Mouse (Mus musculus) kidney, postnatal 0 days (tissue): ENCODE measurements around the gene Mettl11b. TPM values are rescaled to one million over a fixed set of nuclear protein-coding genes. Genes with fewer than 3 reads are reported as not detected.

Experiments used
- ATAC-seq: fragments of 200-750 bp; cut with Nextera tagmentation; replicated peaks from 2 replicates; pipeline ENCODE4 v1.8.0; 2017; ENCODE audit warnings: low read depth, moderate number of reproducible peaks, moderate TSS enrichment, moderate library complexity; ENCODE audit not compliant: low FRiP score
- DNase-seq: peaks from one replicate; pipeline ENCODE4 v3.0.0-alpha.2; 2016; ENCODE audit warnings: low spot score
- H3K27ac ChIP-seq: fragments of 300-500 bp; sonication (generic); 2 replicates; pipeline ENCODE4 v1.5.1; 2014; ENCODE audit warnings: mild to moderate bottlenecking
- H3K27me3 ChIP-seq: fragments of 300-500 bp; sonication (generic); 2 replicates; pipeline ENCODE4 v1.6.1; 2014; ENCODE audit warnings: low read length, mixed read lengths; ENCODE audit not compliant: insufficient read depth
- H3K36me3 ChIP-seq: fragments of 300-500 bp; sonication (generic); 2 replicates; pipeline ENCODE4 v1.6.1; 2014; ENCODE audit warnings: low read length, mixed read lengths; ENCODE audit not compliant: insufficient read depth
- H3K4me1 ChIP-seq: fragments of 300-500 bp; sonication (generic); replicated peaks from 2 replicates; pipeline ENCODE4 v1.6.1; 2014; ENCODE audit warnings: antibody characterized with exemption, low read length, mixed read lengths; ENCODE audit not compliant: insufficient read depth
- H3K4me2 ChIP-seq: fragments of 300-500 bp; sonication (generic); 2 replicates; pipeline ENCODE4 v1.6.1; 2014; ENCODE audit warnings: mild to moderate bottlenecking, low read length, moderate library complexity, mixed read lengths
- H3K4me3 ChIP-seq: fragments of 300-500 bp; sonication (generic); replicated peaks from 2 replicates; pipeline ENCODE4 v1.5.1; 2014; ENCODE audit warnings: low read depth, low read length
- H3K9ac ChIP-seq: fragments of 300-500 bp; sonication (generic); 2 replicates; pipeline ENCODE4 v1.6.1; 2014; ENCODE audit warnings: low read depth, low read length
- H3K9me3 ChIP-seq: fragments of 300-500 bp; sonication (generic); replicated peaks from 2 replicates; pipeline ENCODE4 v1.6.1; 2016; ENCODE audit warnings: low read length, inconsistent platforms, mixed read lengths
- CTCF ChIP-seq: IDR thresholded peaks from 2 replicates; pipeline ENCODE4 v1.5.1; 2016; ENCODE audit warnings: antibody characterized with exemption, low read depth, mild to moderate bottlenecking, moderate library complexity
- WGBS: fragments of 180-500 bp; shearing (Covaris S2); extraction: QIAGEN DNeasy Blood & Tissue Kit; methylation state at CpG from one replicate; pipeline ENCODE4 v1.1.7; 2014; 5-methylcytosine and 5-hydroxymethylcytosine counted together
- polyA plus RNA-seq: library from polyadenylated mRNA; unstranded; fragments of >200 nt; fragmentation: Nextera tagmentation; extraction: Ambion mirVana; gene quantifications from 2 replicates; pipeline ENCODE4 v1.2.1, GENCODE M21; 2015

Gene Mettl11b
- polyA plus RNA-seq, 1 experiment from 2014 or later, result 0.18 TPM

- Histone ChIP-seq H3K36me3 (no peaks in the 10 kb centered on the region), H3K4me2 (no peak overlapping the region), H3K9ac (no peak overlapping the region), H3K27me3 (no peaks in the 10 kb centered on the region), H3K27ac (no peak overlapping the region), H3K4me3 (no peak overlapping the region), H3K4me1 (no peaks in the 10 kb centered on the region), H3K9me3 (no peaks in the 10 kb centered on the region)
- DNase-seq (no peak), ATAC-seq (no peak)
- no peak for TF ChIP-seq CTCF
- WGBS, result 31% methylated on average over 1 of the region's 1 CpGs
These were observed 1.1 kb downstream of the Mettl11b start for GRCm38 (mm10) chr1:163723913-163724312.

- no peak overlapping the region for H3K9ac ChIP-seq
- H3K36me3 ChIP-seq, result no peaks in the 10 kb centered on the region
- WGBS, result 32% methylated on average over 2 of the region's 2 CpGs
- H3K27me3 ChIP-seq, result no peaks in the 10 kb centered on the region
- H3K4me3 ChIP-seq, result no peak overlapping the region
- no peaks in the 10 kb centered on the region for H3K4me1 ChIP-seq
- no peak for DNase-seq
- H3K9me3 ChIP-seq, result no peaks in the 10 kb centered on the region
- H3K27ac ChIP-seq, result no peak overlapping the region
- no peak overlapping the region for H3K4me2 ChIP-seq
- ATAC-seq, result no peak
- no peak for TF ChIP-seq CTCF
These were observed 16.4 kb downstream of the Mettl11b start for GRCm38 (mm10) chr1:163708618-163709017.

- 89% methylated on average over 7 of the region's 7 CpGs for WGBS
- DNase-seq (no peak), ATAC-seq (no peak)
- Histone ChIP-seq H3K36me3 (no peaks in the 10 kb centered on the region), H3K4me2 (no peak overlapping the region), H3K4me1 (no peaks in the 10 kb centered on the region), H3K9ac (no peak overlapping the region), H3K27me3 (no peaks in the 10 kb centered on the region), H3K9me3 (no peaks in the 10 kb centered on the region), H3K4me3 (no peak overlapping the region), H3K27ac (no peak overlapping the region)
- TF ChIP-seq CTCF, result no peak
These were observed 24.5 kb downstream of the Mettl11b start for GRCm38 (mm10) chr1:163700571-163700970.

- no peak for DNase-seq
- H3K9me3 ChIP-seq, result no peaks in the 10 kb centered on the region
- 94% methylated on average over 3 of the region's 3 CpGs for WGBS
- ATAC-seq, result no peak
- no peaks in the 10 kb centered on the region for H3K27me3 ChIP-seq
- H3K4me2 ChIP-seq, result no peak overlapping the region
- no peak overlapping the region for H3K4me3 ChIP-seq
- no peaks in the 10 kb centered on the region for H3K4me1 ChIP-seq
- no peak for TF ChIP-seq CTCF
- no peaks in the 10 kb centered on the region for H3K36me3 ChIP-seq
- no peak overlapping the region for H3K27ac ChIP-seq
- no peak overlapping the region for H3K9ac ChIP-seq
These were observed 25.3 kb downstream of the Mettl11b start for GRCm38 (mm10) chr1:163699702-163700101.

GRCm38 (mm10) chr1:163691860-163692259, 33.2 kb downstream of the Mettl11b start:
- Histone ChIP-seq H3K27ac (no peak overlapping the region), H3K27me3 (no peaks in the 10 kb centered on the region), H3K4me1 (no peaks in the 10 kb centered on the region), H3K9ac (no peak overlapping the region), H3K36me3 (no peaks in the 10 kb centered on the region), H3K4me3 (no peak overlapping the region), H3K4me2 (no peak overlapping the region), H3K9me3 (no peaks in the 10 kb centered on the region)
- no peak for ATAC-seq
- no peak for TF ChIP-seq CTCF
- DNase-seq, result no peak
- WGBS, result 81% methylated on average over 3 of the region's 3 CpGs

GRCm38 (mm10) chr1:163682935-163683430, 42.0 kb downstream of the Mettl11b start:
- Histone ChIP-seq H3K4me2 (no peak overlapping the region), H3K4me3 (no peak overlapping the region), H3K4me1 (no peaks in the 10 kb centered on the region), H3K36me3 (no peaks in the 10 kb centered on the region), H3K9ac (no peak overlapping the region), H3K9me3 (no peaks in the 10 kb centered on the region), H3K27ac (no peak overlapping the region), H3K27me3 (no peaks in the 10 kb centered on the region)
- DNase-seq, result peak; percentile 21
- no peak for ATAC-seq
- 16% methylated on average over 2 of the region's 2 CpGs for WGBS
- no peak for TF ChIP-seq CTCF

GRCm38 (mm10) chr1:163682127-163682526, 42.9 kb downstream of the Mettl11b start:
- no peak overlapping the region for H3K27ac ChIP-seq
- ATAC-seq, result no peak
- 25% methylated on average over 3 of the region's 3 CpGs for WGBS
- H3K9me3 ChIP-seq, result no peaks in the 10 kb centered on the region
- no peaks in the 10 kb centered on the region for H3K27me3 ChIP-seq
- no peaks in the 10 kb centered on the region for H3K36me3 ChIP-seq
- no peak overlapping the region for H3K9ac ChIP-seq
- no peaks in the 10 kb centered on the region for H3K4me1 ChIP-seq
- no peak for TF ChIP-seq CTCF
- DNase-seq, result peak; percentile 27
- no peak overlapping the region for H3K4me2 ChIP-seq
- no peak overlapping the region for H3K4me3 ChIP-seq
